Mouse (Mus musculus): ENCODE measurements around the gene P2rx7. TPM values are rescaled to one million over a fixed set of nuclear protein-coding genes. Genes with fewer than 3 reads are reported as not detected.
A peak's percentile ranks its signal among the peaks of the same experiment; 100 is the strongest.

Gene P2rx7
- polyA plus RNA-seq, 1 experiment from 2014 or later: 0.30 TPM

- Histone ChIP-seq H3K4me3 (no peak overlapping the region), H3K9me3 (no peaks in the 10 kb centered on the region), H3K36me3 (replicated peaks) (no peaks in the 10 kb centered on the region), H3K27me3 (replicated peaks; ENCODE audit: low read depth, poor library complexity, severe bottlenecking) (no peaks in the 10 kb centered on the region), H3K27ac (replicated peaks) (no peak overlapping the region), H3K4me1 (no peaks in the 10 kb centered on the region)
- 85% methylated on average over 12 of the region's 12 CpGs for WGBS
- DNase-seq (ENCODE audit: low spot score): no peak
Observed at GRCm38 (mm10) chr5:122700109-122700836, 56.6 kb downstream of the P2rx7 start.

DNA sequence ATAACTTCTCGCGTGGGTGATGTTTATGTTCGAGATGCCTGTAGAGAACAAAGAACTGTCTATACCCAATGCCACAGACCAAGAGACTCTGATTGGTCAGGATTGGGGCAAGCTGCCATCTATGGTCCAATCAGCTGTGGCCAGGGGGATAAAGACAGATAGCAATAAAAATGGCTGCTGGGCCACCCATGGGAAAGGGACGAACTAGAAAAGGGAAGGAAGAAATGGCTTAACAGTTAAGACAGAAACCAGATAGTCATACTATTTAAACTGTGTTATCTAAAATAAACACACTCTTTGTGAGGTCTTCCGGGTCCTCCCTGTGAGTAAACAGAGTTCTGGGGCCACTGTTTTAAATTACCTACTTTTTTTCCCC, 57.1 kb downstream of the P2rx7 start:
- no peak for DNase-seq (ENCODE audit: low spot score)
- H3K27ac ChIP-seq (replicated peaks): no peak overlapping the region
- H3K4me3 ChIP-seq: no peak overlapping the region
- no peaks in the 10 kb centered on the region for H3K4me1 ChIP-seq
- no peaks in the 10 kb centered on the region for H3K36me3 ChIP-seq (replicated peaks)
- no peaks in the 10 kb centered on the region for H3K27me3 ChIP-seq (replicated peaks; ENCODE audit: low read depth, poor library complexity, severe bottlenecking)
- H3K9me3 ChIP-seq: no peaks in the 10 kb centered on the region
- WGBS: 59% methylated on average over 5 of the region's 5 CpGs

DNA sequence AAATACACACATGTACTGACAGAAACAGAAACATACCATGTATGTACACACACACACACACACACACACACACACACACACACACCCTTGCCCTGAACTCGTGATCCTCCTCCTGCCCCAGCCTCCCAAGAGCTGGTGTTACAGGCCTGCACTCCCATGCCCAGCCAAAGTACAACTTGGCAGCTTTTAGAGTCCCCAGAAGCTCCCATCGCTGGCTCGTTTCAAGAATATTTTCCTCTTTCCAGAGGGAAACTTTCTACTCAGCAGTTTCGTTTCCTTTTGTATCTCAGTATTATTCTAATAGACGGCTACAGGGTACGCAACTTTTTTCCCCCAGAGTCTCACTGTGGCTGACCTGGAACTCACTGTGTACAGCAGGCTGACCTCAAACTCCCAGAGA, 58.4 kb downstream of the P2rx7 start:
- peaks cover 7% of the 10 kb centered on the region for H3K4me1 ChIP-seq
- peaks cover 9% of the 10 kb centered on the region; the same call in 1 of the 2 replicates for H3K27me3 ChIP-seq (replicated peaks; ENCODE audit: low read depth, poor library complexity, severe bottlenecking)
- WGBS: 81% methylated on average over 6 of the region's 6 CpGs
- no peaks in the 10 kb centered on the region for H3K36me3 ChIP-seq (replicated peaks)
- H3K27ac ChIP-seq (replicated peaks): no peak overlapping the region
- H3K9me3 ChIP-seq: no peaks in the 10 kb centered on the region
- H3K4me3 ChIP-seq: no peak overlapping the region
- DNase-seq (ENCODE audit: low spot score): no peak

GRCm38 (mm10) chr5:122703574-122703973, 59.9 kb downstream of the P2rx7 start:
- Histone ChIP-seq H3K4me3 (no peak overlapping the region), H3K9me3 (no peaks in the 10 kb centered on the region), H3K27me3 (replicated peaks; ENCODE audit: low read depth, poor library complexity, severe bottlenecking) (peaks cover 9% of the 10 kb centered on the region; the same call in 1 of the 2 replicates), H3K36me3 (replicated peaks) (no peaks in the 10 kb centered on the region), H3K27ac (replicated peaks) (no peak overlapping the region), H3K4me1 (peaks cover 16% of the 10 kb centered on the region)
- no peak for DNase-seq (ENCODE audit: low spot score)
- 80% methylated on average over 2 of the region's 2 CpGs for WGBS

DNA sequence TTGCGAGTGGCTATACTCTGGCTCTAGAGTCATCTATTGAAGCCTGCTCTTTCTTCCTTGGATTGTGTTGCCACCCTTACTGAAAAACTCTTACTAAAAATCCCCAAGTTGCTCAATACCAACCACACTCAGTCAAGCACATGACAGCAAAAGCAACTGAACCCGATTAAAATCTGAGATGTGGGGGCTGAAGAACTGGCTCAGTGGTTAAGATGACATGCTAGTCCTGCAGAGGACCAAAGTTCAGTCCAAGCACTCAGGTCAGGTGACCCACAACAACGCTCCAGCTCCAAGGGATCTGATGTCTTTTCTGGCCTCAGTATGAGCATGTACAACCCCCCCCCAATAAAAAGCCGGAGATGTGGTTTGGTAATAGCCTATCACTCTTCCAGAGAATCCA, 60.9 kb downstream of the P2rx7 start:
- 87% methylated on average over 4 of the region's 4 CpGs for WGBS
- no peak for DNase-seq (ENCODE audit: low spot score)
- Histone ChIP-seq H3K27ac (replicated peaks) (no peak overlapping the region), H3K9me3 (no peaks in the 10 kb centered on the region), H3K4me3 (no peak overlapping the region), H3K4me1 (peaks cover 16% of the 10 kb centered on the region), H3K27me3 (replicated peaks; ENCODE audit: low read depth, poor library complexity, severe bottlenecking) (peaks cover 9% of the 10 kb centered on the region; the same call in 1 of the 2 replicates), H3K36me3 (replicated peaks) (no peaks in the 10 kb centered on the region)

GRCm38 (mm10) chr5:122705174-122705573, 61.5 kb downstream of the P2rx7 start:
- DNase-seq (ENCODE audit: low spot score): no peak
- H3K4me3 ChIP-seq: no peak overlapping the region
- H3K9me3 ChIP-seq: no peaks in the 10 kb centered on the region
- WGBS: 86% methylated on average over 3 of the region's 3 CpGs
- H3K4me1 ChIP-seq: peaks cover 16% of the 10 kb centered on the region
- peaks cover 9% of the 10 kb centered on the region; the same call in 1 of the 2 replicates for H3K27me3 ChIP-seq (replicated peaks; ENCODE audit: low read depth, poor library complexity, severe bottlenecking)
- no peak overlapping the region for H3K27ac ChIP-seq (replicated peaks)
- H3K36me3 ChIP-seq (replicated peaks): no peaks in the 10 kb centered on the region

DNA sequence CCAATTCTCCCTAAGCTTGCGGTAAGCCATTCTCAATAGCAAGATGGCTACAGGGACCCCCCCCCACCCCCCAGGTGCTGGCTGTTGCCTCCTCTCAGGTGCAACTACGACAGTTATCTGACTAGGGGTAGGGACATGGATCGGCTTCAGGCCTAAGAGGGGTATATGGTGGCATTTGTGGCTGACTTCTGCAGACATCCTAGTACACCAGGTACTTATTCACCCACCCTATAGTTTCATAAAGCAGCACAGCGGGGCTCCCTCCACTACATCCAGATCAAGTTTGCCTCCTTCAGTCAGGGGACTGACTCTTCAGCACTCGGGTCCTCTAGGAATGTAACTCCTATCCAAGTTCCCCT, 63.2 kb downstream of the P2rx7 start:
- 39% methylated on average over 5 of the region's 5 CpGs for WGBS
- DNase-seq (ENCODE audit: low spot score): no peak
- no peaks in the 10 kb centered on the region for H3K36me3 ChIP-seq (replicated peaks)
- peaks cover 16% of the 10 kb centered on the region for H3K4me1 ChIP-seq
- H3K27ac ChIP-seq (replicated peaks): peak overlapping the region; percentile 85
- peaks cover 9% of the 10 kb centered on the region; the same call in 1 of the 2 replicates for H3K27me3 ChIP-seq (replicated peaks; ENCODE audit: low read depth, poor library complexity, severe bottlenecking)
- peak overlapping the region; percentile 79 for H3K4me3 ChIP-seq
- no peaks in the 10 kb centered on the region for H3K9me3 ChIP-seq

DNA sequence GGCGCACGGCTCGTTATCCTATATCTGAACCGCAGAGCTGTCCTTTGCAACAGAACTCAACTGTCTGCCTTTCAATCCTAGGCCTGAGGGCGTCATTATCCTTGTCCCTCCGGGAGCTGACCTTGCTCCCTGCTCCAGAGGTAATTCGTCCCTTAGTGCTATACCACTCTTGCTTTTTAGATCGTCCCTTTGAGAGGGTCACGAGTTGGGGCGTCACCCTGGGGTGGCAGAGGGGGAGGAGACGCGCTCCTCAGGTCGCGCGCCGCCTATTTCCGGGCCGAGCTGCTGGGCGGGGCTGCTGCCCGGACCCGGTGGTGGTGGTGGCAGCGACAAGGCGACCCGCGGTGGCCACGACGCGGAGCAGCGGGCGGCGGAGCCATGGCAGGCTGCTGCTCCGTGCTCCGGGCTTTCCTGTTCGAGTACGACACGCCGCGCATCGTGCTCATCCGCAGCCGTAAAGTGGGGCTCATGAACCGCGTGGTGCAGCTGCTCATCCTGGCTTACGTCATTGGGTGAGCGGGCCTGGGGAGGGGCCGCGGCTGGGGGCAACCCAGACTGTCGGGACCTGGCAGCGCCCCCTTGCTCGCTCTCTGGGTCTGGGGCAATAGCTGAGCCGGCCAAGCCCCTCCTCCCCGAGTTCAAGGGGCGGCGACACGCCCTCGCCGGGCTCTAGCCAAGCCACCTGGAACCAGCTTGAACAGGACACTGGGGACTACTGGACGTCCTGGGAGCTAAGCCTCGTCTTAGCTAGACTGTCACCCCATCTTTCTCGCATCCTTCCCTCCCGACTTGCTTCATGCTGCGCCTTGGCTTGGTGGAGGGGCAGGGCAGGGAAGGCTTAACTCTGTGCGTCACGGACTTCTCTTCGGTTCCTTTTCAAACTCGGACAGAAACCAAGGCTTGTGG, 63.8 kb downstream of the P2rx7 start, which contains the start of gene P2rx4:
Gene P2rx4, plus strand, starts transcription at position 269 of the 906 bp plus-strand sequence.
- Histone ChIP-seq H3K27me3 (replicated peaks; ENCODE audit: low read depth, poor library complexity, severe bottlenecking) (peaks cover 9% of the 10 kb centered on the region; the same call in 1 of the 2 replicates), H3K36me3 (replicated peaks) (no peaks in the 10 kb centered on the region), H3K27ac (replicated peaks) (peak within 1 kb of the TSS; percentile 85), H3K4me1 (peaks cover 16% of the 10 kb centered on the region), H3K4me3 (peak within 1 kb of the TSS; percentile 79), H3K9me3 (no peaks in the 10 kb centered on the region)
- DNase-seq (ENCODE audit: low spot score): peak; percentile 83
- WGBS: 1% methylated on average over 66 of the region's 66 CpGs

DNA sequence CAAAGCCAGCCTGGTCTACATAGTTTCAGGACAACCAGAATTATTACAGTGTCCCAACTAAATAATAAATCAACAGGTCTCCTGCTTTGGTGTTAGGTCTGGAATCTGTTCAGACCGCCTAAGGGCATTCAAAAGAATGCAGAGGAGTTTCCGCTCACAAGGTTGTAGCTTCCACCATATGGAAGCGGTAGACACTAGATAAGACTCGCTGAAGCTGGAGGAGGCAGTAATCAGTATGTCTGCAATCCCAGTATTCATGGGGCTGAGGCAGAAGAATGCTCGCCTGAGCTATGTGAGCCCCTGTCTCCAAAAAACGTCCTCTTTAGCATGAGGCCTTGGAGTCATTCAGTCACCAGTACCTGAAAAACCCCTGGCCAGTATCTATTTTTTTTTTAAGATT, 65.1 kb downstream of the P2rx7 start:
- Histone ChIP-seq H3K4me3 (no peak overlapping the region), H3K27me3 (replicated peaks; ENCODE audit: low read depth, poor library complexity, severe bottlenecking) (peaks cover 9% of the 10 kb centered on the region; the same call in 1 of the 2 replicates), H3K9me3 (no peaks in the 10 kb centered on the region), H3K4me1 (peaks cover 16% of the 10 kb centered on the region), H3K27ac (replicated peaks) (no peak overlapping the region), H3K36me3 (replicated peaks) (no peaks in the 10 kb centered on the region)
- no peak for DNase-seq (ENCODE audit: low spot score)
- WGBS: 76% methylated on average over 6 of the region's 6 CpGs

DNA sequence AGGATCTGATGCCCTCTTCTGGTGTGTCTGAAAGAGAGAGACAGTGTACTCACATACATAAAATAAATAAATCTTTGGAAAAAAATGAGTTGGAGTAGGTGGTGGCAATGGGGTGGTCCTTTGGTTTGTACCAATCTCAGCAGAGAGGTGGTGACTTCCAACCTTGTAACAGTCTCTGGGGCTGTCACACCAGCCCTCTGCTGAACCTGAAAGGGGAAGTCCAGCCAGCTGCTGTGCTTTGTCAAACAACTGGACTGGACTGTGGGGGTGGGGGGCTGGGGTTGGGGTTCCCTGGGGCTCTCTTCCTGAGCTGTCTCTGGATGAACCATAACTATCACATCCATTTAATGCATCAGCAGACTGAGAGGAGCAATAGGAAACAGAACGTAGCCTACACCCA, 72.0 kb downstream of the P2rx7 start:
- no peaks in the 10 kb centered on the region for H3K27me3 ChIP-seq (replicated peaks; ENCODE audit: low read depth, poor library complexity, severe bottlenecking)
- DNase-seq (ENCODE audit: low spot score): no peak

DNA sequence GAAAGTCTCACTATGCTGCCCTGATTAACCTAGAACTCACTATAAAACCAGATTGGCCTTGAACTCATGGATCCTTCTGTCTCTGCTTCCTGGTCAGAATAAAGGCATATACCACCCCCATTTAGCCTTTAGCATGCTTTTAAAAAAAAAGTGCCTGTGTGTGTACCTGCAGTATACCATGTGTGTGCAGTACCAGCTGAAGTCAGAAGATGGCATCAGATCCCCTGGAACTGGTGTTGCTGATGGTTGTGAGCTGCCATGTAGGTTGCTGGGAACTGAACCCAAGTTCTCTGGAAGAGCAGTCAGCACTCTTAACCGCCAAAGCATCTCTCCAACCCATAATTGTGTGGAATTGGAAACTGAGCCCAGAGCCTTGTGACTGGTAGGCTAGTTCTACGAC, 73.1 kb downstream of the P2rx7 start:
- Histone ChIP-seq H3K27me3 (replicated peaks; ENCODE audit: low read depth, poor library complexity, severe bottlenecking) (no peaks in the 10 kb centered on the region), H3K27ac (replicated peaks) (no peak overlapping the region), H3K4me1 (0 out of 2 replicates have a peak, but pooled peaks cover 3% of the 10 kb centered on the region), H3K9me3 (no peaks in the 10 kb centered on the region), H3K36me3 (replicated peaks) (no peaks in the 10 kb centered on the region), H3K4me3 (no peak overlapping the region)
- 97% methylated on average over 2 of the region's 2 CpGs for WGBS
- no peak for DNase-seq (ENCODE audit: low spot score)

More for the DNA sequence above, 72.0 kb downstream of the P2rx7 start:
- no peaks in the 10 kb centered on the region for H3K36me3 ChIP-seq (replicated peaks)
- H3K27ac ChIP-seq (replicated peaks): no peak overlapping the region
- H3K9me3 ChIP-seq: no peaks in the 10 kb centered on the region
- H3K4me1 ChIP-seq: 0 out of 2 replicates have a peak, but pooled peaks cover 3% of the 10 kb centered on the region
- WGBS: 83% methylated on average over 1 of the region's 1 CpGs
- no peak overlapping the region for H3K4me3 ChIP-seq

- no peak overlapping the region for H3K27ac ChIP-seq (replicated peaks)
- H3K9me3 ChIP-seq: no peaks in the 10 kb centered on the region
- 0 out of 2 replicates have a peak, but pooled peaks cover 3% of the 10 kb centered on the region for H3K4me1 ChIP-seq
- DNase-seq (ENCODE audit: low spot score): no peak
- H3K4me3 ChIP-seq: no peak overlapping the region
- 85% methylated on average over 7 of the region's 7 CpGs for WGBS
- H3K36me3 ChIP-seq (replicated peaks): no peaks in the 10 kb centered on the region
- no peaks in the 10 kb centered on the region for H3K27me3 ChIP-seq (replicated peaks; ENCODE audit: low read depth, poor library complexity, severe bottlenecking)
Observed at GRCm38 (mm10) chr5:122718400-122718799, 74.7 kb downstream of the P2rx7 start.
